Mouse (Mus musculus) lung, postnatal 4 days (tissue): ENCODE results near the gene Elfn1.

Source experiments
- DNase-seq, 2 experiments: peaks; one replicate each; pipeline ENCODE4 v3.0.0; 2021

Elfn1 gene

DNA sequence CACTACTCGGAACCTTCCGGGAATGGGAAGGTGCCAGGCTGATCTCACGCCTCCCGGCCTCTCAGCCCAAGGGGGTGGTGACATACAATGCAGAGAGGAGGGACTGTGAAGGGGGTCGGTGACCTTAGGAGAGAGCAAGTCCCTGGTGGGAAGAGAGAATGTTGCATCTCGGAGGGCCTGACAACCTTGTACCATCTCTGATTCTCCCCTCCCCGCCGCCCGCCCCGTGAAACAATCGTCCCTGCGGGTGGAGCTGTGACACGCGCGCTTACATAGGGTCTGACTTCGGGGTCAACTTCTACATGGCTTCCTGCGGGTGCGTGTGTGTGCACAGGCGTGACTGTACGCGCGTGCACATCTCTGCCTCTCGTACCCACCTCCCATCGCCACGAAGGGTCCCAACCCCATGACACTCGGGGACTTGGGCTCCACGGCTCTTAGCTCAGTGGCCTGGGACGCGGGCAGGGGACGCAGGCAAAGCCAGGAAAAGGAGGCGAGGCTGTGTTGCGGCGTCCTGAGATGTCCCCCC lies at the start of gene Elfn1:
Gene Elfn1, plus strand, starts transcription at position 230 of the 529 bp plus-strand sequence.
- peak; percentile 30 to 61 for DNase-seq

DNA sequence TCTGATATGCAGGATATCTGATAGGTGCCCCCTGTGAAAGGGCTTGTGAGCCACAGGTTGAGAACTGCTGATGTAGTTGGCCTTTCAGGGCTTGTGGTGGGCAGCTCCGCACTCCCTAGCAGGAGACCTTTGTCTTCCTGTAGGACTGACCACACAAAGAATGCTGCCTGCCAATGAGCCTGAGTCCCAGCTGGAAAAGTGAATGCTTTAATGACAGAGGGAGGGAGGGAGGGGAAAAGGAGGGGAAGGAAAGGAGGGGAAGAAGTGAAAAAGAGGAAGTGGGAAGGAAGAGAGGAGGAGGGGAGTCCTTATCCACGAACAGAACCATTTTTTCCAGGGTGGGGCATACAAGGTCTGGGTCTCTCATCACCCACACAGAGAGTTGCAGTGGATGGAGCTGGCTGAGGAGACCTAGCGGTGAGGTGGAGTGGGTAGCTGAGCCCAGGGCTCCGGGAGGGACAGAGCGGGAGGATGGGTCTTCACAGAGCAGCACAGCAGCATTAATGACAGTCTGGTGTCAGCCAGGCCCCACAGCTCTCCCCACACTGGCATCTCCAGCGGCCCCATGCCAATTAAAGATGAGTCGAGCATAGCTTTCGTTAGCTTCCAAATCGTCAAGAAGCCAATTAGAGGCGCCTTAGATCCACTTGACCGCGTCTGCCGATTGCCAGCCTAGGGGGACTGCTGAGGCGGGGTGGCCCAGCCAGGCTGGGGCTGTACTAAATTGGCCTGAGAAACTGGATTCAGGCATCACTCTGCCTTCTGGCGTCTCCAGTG lies 47.2 kb upstream of the Elfn1 start:
- DNase-seq = no peak

DNA sequence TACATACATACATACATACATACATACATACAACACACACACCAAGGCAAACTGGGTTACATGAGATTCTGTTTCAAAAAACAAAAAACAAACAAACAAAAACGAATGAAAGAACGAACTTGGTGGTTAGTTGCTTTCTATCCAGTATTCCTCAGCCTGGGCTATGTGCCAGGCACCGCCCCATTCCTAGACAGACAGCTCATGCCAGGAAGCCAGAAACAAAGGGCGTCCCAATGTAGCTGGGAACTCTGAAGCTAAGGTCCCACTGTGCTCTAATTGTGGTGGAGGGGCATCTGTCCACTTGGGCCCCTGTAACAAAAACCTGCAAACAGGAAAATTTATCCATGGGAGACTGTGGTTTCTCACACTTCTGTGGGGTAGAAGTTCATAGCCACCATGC lies 45.0 kb upstream of the Elfn1 start:
- peak; percentile 71 to 80 for DNase-seq

DNA sequence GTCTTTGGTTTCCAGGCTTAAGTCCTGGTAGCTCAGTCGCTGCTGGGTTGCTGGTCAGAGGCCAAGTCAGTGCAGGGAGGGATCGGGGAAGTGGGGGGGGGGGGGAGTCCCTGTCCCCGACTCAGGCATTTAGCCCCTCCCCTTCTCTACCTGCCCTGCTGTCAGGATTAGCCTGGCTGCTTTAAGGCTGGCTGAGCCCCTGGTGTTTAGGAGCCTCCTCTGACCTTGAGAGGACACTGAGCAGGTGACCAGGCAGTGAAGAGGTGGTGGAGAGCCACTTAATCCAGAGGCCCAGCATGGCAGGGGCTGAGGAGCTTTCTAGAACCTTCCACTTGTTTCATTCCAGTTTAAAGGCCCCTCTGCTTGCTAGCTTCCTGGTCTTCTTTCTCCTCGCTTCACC lies 36.9 kb upstream of the Elfn1 start:
- peak; percentile 40 to 82 for DNase-seq

DNA sequence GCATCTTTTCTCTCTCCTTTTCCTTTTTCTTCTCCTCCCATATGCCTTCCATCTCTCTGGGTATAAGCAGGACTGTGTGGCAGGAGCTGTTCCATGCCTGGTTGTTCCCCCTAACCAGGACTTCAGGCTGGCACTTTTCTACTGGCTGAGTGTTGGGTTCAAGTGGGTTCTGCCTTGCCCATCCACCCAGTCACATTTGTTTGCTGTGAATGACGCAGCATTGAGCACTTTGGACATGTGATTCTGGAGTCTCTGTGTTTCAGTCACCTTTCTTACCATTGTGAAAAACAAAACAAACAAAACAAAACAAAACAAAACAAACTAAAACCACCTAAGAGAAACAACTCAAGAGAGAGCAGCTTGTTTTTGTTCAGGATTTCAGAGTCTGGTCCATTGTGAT lies 36.2 kb upstream of the Elfn1 start:
- DNase-seq = no peak

DNA sequence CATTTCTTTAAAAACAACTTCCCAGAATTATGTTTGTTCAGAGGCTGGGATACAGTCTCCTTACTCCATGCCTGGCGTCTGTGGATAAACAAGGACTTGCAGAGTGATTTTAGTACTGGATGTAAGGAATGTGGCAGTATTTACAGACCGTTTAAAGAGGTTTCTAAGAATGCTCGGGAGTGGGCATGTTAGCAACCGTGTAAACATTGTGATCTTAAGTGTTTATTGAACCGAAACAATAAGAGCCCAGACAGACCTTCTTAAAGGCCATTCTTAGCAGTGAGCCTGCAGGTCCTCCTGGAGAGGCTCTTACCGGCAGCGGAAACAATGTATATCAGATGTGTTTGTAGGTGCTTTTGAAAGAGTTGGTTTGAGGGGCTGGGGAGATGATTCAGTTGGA lies 30.2 kb upstream of the Elfn1 start:
- peak; percentile 15 to 39 for DNase-seq

DNA sequence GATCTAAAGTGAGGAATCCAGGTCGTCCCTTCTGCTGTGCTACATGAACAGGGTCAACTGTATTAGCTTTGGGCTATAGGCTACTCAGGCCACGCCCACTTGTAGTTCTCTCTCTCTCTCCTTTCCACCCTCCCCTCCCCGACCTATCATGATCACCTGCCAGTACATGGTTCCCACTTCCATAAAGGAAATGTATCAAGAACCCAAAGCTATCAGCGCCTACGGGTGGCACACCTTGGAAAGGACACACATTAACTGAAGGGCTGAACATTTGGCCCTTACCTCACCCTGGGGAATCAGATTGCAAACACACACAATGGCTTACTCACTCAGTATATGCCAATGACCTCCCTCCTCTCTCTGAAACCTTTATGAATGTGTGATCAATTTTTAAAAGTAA lies 28.0 kb upstream of the Elfn1 start:
- no peak for DNase-seq

DNA sequence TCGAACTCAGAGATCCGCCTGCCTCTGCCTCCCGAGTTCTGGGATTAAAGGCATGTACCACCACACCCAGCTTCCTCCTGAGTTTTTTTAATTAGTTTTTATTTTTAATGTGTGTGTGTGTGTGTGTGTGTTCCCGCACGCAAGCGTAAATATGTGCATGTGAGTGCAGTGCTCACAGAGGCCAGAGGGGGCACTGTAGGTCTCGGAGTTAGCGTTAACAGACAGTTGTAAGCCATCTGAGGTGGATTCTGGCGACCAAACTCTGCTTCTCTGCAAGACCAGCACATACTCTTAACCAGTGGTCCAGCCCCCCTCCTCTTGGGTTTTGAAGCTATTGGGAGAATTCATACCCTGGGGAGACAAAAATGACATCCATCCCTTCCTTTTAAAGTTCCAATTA lies 26.6 kb upstream of the Elfn1 start:
- DNase-seq = no peak

DNA sequence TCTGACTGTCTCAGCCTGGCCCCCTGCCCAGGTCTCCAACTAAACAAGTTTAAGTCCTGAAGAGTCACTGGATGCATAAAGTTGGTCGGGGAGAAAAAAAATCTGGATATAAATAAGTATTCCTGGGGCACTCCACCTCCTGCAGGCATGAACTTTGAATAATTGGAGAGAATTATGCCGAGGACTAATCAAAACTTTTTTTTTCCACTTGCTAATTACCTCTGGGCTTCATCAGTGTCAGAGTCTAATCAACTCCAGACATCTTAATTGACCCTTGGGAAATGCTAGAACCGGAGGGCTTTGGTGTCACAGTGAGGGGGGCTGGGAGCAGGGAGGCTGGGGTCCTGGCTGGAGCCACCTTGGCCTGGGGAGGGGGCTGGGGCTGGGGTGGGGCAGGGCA lies 19.1 kb upstream of the Elfn1 start:
- DNase-seq = no peak

DNA sequence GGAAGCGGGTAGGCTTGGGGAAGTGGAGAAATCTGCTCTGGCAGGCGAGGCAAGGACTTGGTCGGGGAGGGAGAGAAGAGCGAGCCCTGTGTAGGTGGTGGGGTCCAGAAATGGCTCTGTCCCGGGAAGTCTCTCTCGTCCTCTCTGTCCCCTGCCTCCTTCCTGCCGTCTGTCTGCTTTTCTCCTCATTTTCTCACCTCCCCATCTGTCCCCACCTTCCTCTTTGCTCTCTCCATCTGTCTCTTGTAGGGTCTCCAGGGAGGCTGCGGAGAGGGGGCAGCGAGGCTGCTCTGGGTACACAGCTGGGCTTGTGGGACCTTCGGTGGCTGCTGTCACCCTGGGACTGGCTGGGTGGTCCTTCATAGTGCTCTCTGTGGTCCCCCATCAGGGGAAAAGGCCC lies 18.4 kb upstream of the Elfn1 start:
- DNase-seq = no peak

DNA sequence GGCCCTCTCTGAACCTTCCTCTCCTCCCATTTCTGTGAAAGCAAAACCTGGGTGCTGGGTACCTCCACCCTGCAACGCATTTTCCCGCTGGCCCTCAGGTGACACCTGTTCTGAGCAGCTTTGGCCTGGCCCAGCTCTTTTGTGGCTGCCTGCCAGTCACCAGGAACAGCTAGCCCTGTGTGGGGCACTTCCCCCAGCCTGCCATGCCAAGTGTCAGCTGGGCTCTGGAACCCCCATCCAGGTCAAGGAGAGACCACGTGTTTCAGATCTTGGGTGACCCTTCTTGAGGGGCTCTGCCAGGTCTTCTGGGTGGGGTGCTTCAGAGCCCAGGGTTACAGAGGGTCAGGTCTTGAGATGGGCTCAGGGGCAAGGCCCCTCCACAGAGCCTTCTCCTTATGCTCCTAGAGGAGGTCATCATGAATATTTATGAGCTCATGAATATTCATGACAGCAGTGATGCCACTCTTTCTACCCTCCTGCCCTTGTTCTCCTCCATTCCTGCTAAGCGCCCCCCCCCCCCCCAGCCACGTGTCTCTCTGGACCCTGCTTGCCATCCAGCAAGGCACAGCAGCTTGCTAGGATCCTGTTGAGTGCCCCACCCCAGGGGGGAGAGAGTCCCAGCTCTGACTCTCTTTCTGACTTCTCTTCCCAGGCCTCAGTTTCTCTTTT lies 15.3 kb upstream of the Elfn1 start:
- peak; percentile 8 to 36 for DNase-seq

DNA sequence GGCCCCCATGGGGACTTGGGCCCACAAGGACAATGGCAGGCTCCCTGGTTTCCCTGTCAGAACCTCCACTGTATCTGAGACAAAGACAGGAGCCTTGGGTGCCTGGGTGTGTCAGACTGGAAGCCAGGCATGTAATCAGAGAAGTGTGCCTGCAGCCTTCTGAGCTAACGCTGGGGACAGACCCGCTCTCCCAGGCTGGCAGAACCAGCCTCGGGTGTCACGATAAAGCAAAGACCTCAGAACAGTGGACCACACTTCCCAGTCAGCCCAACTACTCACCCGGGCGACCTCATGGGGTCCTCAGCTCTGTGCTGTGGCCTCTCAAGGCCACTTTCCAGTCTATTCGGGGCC lies 14.8 kb upstream of the Elfn1 start:
- DNase-seq = no peak

DNA sequence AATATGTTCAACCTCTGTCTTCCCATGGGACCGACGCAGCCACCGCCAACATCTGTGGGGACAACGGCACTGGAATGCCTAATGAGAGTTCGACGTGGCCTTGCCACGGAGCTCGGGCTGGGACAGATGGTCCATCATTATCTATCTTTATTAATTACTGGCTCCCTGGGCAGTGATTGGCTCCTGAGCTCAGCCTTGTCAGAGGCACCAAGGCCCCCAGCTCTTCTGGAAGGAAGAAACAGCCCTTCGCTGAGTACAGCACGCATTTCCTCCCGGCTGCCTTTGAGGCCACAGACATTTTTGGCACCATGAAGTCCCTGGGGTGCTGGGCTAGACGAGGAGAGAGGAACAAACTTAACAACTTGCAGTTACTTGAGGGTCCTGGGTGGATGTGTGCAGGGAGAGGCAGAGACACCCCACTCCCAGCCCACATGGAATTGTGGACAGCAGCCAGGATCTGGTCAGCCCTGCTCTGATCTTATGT lies 13.7 kb upstream of the Elfn1 start:
- DNase-seq = peak; percentile 39 to 72

DNA sequence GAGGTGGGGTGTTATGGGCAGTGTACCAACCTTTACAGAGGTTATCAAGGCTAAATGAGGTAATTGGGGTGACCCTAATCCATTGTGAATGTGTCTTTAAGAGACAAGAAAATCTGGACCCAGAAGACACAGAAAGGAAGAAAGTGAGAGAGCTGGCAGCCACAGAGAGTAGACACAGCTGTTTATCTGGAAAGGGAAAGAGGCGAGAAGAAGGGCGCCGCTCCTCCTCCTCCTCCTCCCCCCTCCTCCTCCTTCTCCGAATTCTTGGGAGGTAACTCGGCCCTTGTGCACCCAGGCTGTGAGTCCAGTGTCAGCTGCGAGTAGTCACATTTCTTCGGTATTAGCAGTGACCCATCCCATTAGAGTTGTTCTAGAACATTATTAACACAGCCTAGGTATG lies 8.7 kb upstream of the Elfn1 start:
- DNase-seq = peak in 1 of 2 experiments; percentile 34

DNA sequence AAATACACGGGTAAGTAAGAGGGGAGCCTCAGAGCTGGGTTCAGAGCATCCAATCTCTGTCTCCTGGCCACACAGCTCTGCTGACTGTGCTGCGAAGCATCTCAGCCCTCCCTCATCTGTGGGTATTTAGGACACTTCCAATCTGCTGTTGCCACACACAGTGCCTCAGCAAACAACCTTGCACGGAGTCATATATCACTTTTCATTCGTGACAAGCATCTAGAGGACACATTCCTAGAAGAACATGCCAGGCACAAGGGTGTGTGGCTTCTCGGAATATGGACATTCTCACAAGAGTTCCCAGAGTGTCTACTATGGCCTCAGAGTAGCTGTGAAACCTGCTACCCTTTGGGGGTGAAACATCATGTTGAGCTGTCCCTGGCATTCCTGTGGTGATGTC lies 2.6 kb upstream of the Elfn1 start:
- no peak for DNase-seq

DNA sequence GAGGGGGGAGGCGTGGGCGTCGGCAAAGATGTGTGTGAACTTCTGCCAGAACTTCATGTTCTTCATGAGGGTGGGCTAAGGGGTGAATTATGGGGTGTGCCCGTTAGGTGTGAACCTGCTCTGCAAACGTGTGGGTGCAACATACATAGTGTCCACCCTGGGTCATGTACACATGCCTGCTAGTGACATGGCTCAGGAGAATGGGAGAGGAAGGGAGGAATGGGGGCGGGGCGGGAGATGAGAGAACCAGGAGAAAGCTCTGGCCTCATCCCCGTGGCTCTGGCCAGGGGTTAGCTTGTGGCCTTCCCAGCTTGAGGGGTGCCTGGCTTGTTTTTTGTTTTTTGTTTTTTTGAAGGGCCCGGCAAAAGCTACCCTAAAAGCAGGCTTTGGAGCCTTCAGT lies 1.2 kb upstream of the Elfn1 start:
- no peak for DNase-seq

DNA sequence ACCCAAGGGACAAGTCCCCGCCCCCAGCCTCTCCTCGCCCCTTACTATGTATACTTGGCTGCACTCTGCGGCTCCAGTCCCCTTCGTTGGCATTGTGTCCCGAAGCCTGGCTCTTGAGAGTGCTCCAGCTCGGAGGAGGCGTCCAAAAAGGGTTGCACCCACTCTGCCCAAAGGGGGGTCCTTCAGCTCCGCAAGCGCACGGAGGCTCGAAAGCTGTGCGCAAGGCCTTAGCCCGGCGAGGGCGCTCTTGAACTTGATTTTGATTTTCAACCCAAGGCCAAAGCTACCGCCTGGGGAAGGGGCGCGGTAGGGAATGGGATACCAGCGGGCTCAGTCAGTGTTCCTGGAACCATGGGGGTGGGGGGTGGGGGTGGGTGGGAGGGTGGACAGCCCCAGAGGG lies 502 bp upstream of the Elfn1 start:
- DNase-seq = peak; percentile 64 to 71

DNA sequence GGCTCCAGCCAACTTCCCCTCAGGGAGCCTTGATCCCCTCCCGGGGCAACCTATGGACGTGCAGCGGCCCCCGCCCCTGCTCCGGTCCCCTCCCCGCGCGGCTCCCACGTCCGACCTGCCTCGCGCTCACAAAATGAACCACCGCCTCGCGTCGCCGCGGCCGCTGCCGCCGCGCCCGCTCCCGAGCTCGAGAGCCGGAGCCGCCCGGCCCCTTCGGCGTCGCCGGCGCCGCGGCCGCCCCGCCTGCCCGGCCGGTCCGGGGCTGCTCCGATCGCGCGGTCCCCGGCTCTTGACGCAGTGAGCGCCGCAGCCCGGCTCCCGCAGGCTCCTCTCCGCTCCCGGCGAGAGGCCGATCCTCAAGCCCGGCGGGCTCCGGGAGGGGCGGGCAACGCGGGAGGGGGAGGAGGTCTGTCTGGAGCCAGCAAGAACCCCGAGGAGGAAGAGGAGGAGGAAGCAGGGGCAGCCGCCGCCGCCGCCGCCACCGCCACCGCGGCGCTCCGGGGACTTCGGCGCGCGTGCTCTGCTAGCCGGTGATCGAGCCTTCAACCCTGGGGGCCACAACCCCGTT lies 584 bp downstream of the Elfn1 start:
- peak; percentile 44 to 53 for DNase-seq

DNA sequence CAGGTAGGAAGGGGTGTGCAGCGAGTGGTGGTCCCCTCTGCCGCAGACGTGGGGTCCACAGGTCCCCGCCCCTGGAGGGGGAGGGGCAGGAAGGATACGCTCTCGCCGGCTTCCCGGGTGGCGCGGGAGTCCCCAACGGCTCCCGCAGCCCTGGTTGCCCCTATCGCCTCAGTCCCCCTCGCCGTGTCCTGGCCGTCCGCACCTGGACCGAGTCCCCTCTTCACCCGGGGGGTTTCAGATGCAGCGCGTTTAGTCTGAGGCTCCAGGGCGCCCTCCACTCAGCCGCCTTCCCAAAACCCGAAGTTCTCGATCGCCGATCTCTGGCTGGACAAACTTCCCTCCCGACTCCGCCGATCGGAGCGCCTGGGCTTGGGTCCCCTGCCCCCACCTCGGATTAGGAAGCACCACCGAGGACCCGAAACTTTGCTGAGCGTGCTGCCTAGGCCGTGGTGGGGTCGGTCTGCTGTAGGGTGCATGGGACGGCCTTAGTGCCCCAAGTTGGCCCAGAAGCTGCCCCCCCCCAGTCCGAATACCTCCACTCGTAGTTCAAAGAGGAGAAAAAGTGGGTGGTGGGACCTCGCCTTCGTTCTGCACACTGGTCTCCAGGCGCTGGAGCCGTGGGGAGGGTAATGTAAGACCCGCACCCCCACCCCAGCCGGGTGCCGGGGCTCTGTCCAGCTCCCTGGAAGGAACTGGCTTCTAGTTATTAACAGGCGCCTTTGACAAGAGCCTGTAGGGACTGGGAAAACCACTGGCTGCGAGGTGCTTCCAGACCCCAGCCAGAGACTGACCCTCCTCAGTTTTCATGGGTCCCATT lies 1.3 kb downstream of the Elfn1 start:
- DNase-seq = peak in 1 of 2 experiments; percentile 31

DNA sequence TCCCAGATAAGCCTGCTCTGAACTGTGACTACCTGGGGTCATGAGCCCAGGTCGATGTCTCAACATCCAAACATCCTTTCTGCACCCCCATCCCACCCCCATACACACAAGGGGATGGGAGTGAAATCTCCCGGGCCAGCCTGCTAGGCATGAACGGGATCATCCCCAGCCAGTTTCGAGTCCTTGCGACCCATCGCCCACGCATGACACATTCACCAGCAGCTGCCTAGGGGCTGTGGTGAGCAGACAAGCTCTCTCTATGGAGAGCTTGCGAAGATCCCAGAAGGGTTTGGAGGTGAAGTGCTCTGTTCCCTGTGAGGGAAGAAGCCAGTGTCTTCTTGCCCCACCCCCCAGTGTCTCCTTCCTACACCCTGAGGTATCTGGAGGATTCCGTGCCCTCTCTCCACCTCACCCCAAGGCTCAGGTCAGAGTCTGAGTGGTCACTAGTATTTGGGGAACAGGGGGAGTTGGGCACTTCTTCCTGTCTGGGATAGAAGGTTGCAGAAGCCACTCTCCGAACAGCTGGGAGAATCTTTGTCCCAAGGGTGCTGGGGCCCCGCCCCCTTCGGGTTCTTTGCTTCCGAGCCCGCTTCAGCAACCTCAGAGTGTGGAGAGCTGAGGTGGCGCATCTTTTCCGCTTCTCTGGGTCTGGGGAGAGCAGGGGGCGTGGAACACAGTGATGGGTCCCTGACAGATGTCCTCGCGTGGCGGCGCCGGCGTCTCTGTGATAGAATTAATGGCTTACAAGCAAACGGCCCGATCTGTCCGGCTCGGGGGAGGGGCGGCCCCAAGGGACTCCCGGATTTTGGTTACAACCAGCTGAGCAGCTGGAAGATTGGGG lies 2.2 kb downstream of the Elfn1 start:
- peak in 1 of 2 experiments; percentile 27 for DNase-seq

DNA sequence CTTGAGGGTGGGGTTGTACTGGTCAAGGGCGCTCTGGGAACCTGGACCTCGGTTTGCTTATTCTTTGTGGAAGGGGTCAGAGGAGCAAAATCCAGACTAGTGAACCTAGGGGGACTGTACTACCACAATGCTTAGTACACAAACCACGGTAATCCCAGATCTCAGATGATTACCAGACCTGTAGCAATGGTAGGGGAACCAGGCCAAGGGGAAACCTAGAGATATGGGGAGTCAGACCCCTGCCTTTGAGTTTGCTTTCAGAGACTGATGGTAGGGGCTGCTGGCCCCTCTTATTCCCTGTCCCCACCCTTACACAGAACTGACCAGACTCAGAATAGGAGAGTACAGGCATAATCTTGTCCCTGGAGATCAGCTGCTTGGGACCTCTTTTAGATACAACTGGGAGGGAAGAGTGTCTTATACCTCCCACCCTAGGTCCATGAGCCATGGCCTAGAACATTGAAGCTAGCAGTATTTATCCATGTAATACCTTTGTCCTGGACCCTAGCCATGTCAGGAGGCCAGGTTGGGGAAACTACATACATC lies 3.1 kb downstream of the Elfn1 start:
- DNase-seq = no peak

DNA sequence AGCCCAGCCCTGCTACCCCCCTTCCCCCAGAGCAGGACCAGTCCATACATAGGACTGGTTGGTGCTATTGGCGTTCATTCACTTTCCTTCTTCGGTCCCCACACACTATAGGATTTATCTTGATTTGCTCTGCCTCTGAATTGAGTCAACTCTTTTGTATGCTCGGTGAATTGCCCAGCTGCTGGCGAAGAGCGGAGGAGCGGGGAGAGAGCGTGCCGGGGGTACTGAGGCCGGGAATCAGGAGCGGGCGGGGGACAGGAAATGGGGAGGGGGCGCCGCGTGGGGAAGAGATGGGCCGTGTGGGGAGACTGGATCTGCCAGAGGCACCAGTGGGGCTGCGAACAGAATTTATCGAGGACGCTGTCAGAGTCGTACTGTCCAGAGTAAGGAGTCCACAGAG lies 3.8 kb downstream of the Elfn1 start:
- no peak for DNase-seq
